Mouse (Mus musculus): Measurements from ENCODE around the gene Gstm3. TPM values are rescaled to one million over a fixed set of nuclear protein-coding genes. Genes with fewer than 3 reads are reported as not detected.

Gene Gstm3
- polyA plus RNA-seq, 1 experiment, result 31.6 TPM

- Histone ChIP-seq H3K27me3 (ENCODE audit: control insufficient read depth, insufficient read depth, low read length, poor library complexity, severe bottlenecking) (no peaks in the 10 kb centered on the region), H3K9ac (ENCODE audit: low read depth, poor library complexity, severe bottlenecking) (no peak overlapping the region), H3K27ac (ENCODE audit: insufficient read depth, low read length) (no peak overlapping the region), H3K4me3 (ENCODE audit: low read depth, low read length) (no peak overlapping the region), H3K4me1 (ENCODE audit: control insufficient read depth, insufficient read depth, low read length) (no peaks in the 10 kb centered on the region), H3K9me3 (replicated peaks; ENCODE audit: control insufficient read depth, insufficient read depth, low read length, poor library complexity, severe bottlenecking) (no peaks in the 10 kb centered on the region), H3K36me3 (ENCODE audit: control insufficient read depth, insufficient read depth, low read length, poor library complexity, severe bottlenecking) (no peaks in the 10 kb centered on the region)
- TF ChIP-seq POLR2A (IDR thresholded peaks at IDR 0.05; ENCODE audit: insufficient read depth, low read length) (no peak), CTCF (IDR thresholded peaks at IDR 0.05; ENCODE audit: low read depth, low read length) (no peak), EP300 (IDR thresholded peaks at IDR 0.05; ENCODE audit: insufficient read depth, low read depth, low read length) (no peak)
Measured at GRCm38 (mm10) chr3:107940524-107940923, 28.6 kb downstream of the Gstm3 start.

GRCm38 (mm10) chr3:107939830-107940229 is 29.3 kb downstream of the Gstm3 start:
- no peak overlapping the region for H3K4me3 ChIP-seq (ENCODE audit: low read depth, low read length)
- H3K9ac ChIP-seq (ENCODE audit: low read depth, poor library complexity, severe bottlenecking), result no peak overlapping the region
- H3K4me1 ChIP-seq (ENCODE audit: control insufficient read depth, insufficient read depth, low read length), result no peaks in the 10 kb centered on the region
- no peak overlapping the region for H3K27ac ChIP-seq (ENCODE audit: insufficient read depth, low read length)
- no peaks in the 10 kb centered on the region for H3K36me3 ChIP-seq (ENCODE audit: control insufficient read depth, insufficient read depth, low read length, poor library complexity, severe bottlenecking)
- H3K9me3 ChIP-seq (replicated peaks; ENCODE audit: control insufficient read depth, insufficient read depth, low read length, poor library complexity, severe bottlenecking), result no peaks in the 10 kb centered on the region
- no peak for TF ChIP-seq EP300 (IDR thresholded peaks at IDR 0.05; ENCODE audit: insufficient read depth, low read depth, low read length)
- no peak for TF ChIP-seq CTCF (IDR thresholded peaks at IDR 0.05; ENCODE audit: low read depth, low read length)
- TF ChIP-seq POLR2A (IDR thresholded peaks at IDR 0.05; ENCODE audit: insufficient read depth, low read length), result no peak
- no peaks in the 10 kb centered on the region for H3K27me3 ChIP-seq (ENCODE audit: control insufficient read depth, insufficient read depth, low read length, poor library complexity, severe bottlenecking)

GRCm38 (mm10) chr3:107939403-107939802 is 29.7 kb downstream of the Gstm3 start:
- H3K4me1 ChIP-seq (ENCODE audit: control insufficient read depth, insufficient read depth, low read length), result no peaks in the 10 kb centered on the region
- H3K4me3 ChIP-seq (ENCODE audit: low read depth, low read length), result no peak overlapping the region
- H3K9me3 ChIP-seq (replicated peaks; ENCODE audit: control insufficient read depth, insufficient read depth, low read length, poor library complexity, severe bottlenecking), result no peaks in the 10 kb centered on the region
- no peaks in the 10 kb centered on the region for H3K36me3 ChIP-seq (ENCODE audit: control insufficient read depth, insufficient read depth, low read length, poor library complexity, severe bottlenecking)
- no peaks in the 10 kb centered on the region for H3K27me3 ChIP-seq (ENCODE audit: control insufficient read depth, insufficient read depth, low read length, poor library complexity, severe bottlenecking)
- no peak for TF ChIP-seq POLR2A (IDR thresholded peaks at IDR 0.05; ENCODE audit: insufficient read depth, low read length)
- TF ChIP-seq CTCF (IDR thresholded peaks at IDR 0.05; ENCODE audit: low read depth, low read length), result peak; percentile 96
- TF ChIP-seq EP300 (IDR thresholded peaks at IDR 0.05; ENCODE audit: insufficient read depth, low read depth, low read length), result 0 out of 2 replicates have a peak, but pooled peaks have one; percentile 35
- H3K9ac ChIP-seq (ENCODE audit: low read depth, poor library complexity, severe bottlenecking), result no peak overlapping the region
- no peak overlapping the region for H3K27ac ChIP-seq (ENCODE audit: insufficient read depth, low read length)

- Histone ChIP-seq H3K9ac (ENCODE audit: low read depth, poor library complexity, severe bottlenecking) (no peak overlapping the region), H3K4me1 (ENCODE audit: control insufficient read depth, insufficient read depth, low read length) (no peaks in the 10 kb centered on the region), H3K27me3 (ENCODE audit: control insufficient read depth, insufficient read depth, low read length, poor library complexity, severe bottlenecking) (no peaks in the 10 kb centered on the region), H3K27ac (ENCODE audit: insufficient read depth, low read length) (no peak overlapping the region), H3K36me3 (ENCODE audit: control insufficient read depth, insufficient read depth, low read length, poor library complexity, severe bottlenecking) (no peaks in the 10 kb centered on the region), H3K9me3 (replicated peaks; ENCODE audit: control insufficient read depth, insufficient read depth, low read length, poor library complexity, severe bottlenecking) (no peaks in the 10 kb centered on the region), H3K4me3 (ENCODE audit: low read depth, low read length) (no peak overlapping the region)
- TF ChIP-seq POLR2A (IDR thresholded peaks at IDR 0.05; ENCODE audit: insufficient read depth, low read length) (no peak), EP300 (IDR thresholded peaks at IDR 0.05; ENCODE audit: insufficient read depth, low read depth, low read length) (no peak), CTCF (IDR thresholded peaks at IDR 0.05; ENCODE audit: low read depth, low read length) (no peak)
Measured at GRCm38 (mm10) chr3:107935888-107936287, 33.2 kb downstream of the Gstm3 start.

- Histone ChIP-seq H3K4me3 (ENCODE audit: low read depth, low read length) (no peak overlapping the region), H3K9me3 (replicated peaks; ENCODE audit: control insufficient read depth, insufficient read depth, low read length, poor library complexity, severe bottlenecking) (no peaks in the 10 kb centered on the region), H3K27ac (ENCODE audit: insufficient read depth, low read length) (no peak overlapping the region), H3K36me3 (ENCODE audit: control insufficient read depth, insufficient read depth, low read length, poor library complexity, severe bottlenecking) (no peaks in the 10 kb centered on the region), H3K4me1 (ENCODE audit: control insufficient read depth, insufficient read depth, low read length) (no peaks in the 10 kb centered on the region), H3K9ac (ENCODE audit: low read depth, poor library complexity, severe bottlenecking) (no peak overlapping the region), H3K27me3 (ENCODE audit: control insufficient read depth, insufficient read depth, low read length, poor library complexity, severe bottlenecking) (no peaks in the 10 kb centered on the region)
- no peak for TF ChIP-seq EP300 (IDR thresholded peaks at IDR 0.05; ENCODE audit: insufficient read depth, low read depth, low read length)
- TF ChIP-seq CTCF (IDR thresholded peaks at IDR 0.05; ENCODE audit: low read depth, low read length), result no peak
Measured at GRCm38 (mm10) chr3:107935268-107935667, 33.8 kb downstream of the Gstm3 start.

GRCm38 (mm10) chr3:107932128-107932527 is 37.0 kb downstream of the Gstm3 start:
- Histone ChIP-seq H3K9ac (ENCODE audit: low read depth, poor library complexity, severe bottlenecking) (no peak overlapping the region), H3K4me3 (ENCODE audit: low read depth, low read length) (no peak overlapping the region), H3K27ac (ENCODE audit: insufficient read depth, low read length) (no peak overlapping the region), H3K9me3 (replicated peaks; ENCODE audit: control insufficient read depth, insufficient read depth, low read length, poor library complexity, severe bottlenecking) (no peaks in the 10 kb centered on the region), H3K27me3 (ENCODE audit: control insufficient read depth, insufficient read depth, low read length, poor library complexity, severe bottlenecking) (no peaks in the 10 kb centered on the region), H3K36me3 (ENCODE audit: control insufficient read depth, insufficient read depth, low read length, poor library complexity, severe bottlenecking) (no peaks in the 10 kb centered on the region), H3K4me1 (ENCODE audit: control insufficient read depth, insufficient read depth, low read length) (no peaks in the 10 kb centered on the region)
- no peak for TF ChIP-seq CTCF (IDR thresholded peaks at IDR 0.05; ENCODE audit: low read depth, low read length)
- TF ChIP-seq EP300 (IDR thresholded peaks at IDR 0.05; ENCODE audit: insufficient read depth, low read depth, low read length), result no peak
- no peak for TF ChIP-seq POLR2A (IDR thresholded peaks at IDR 0.05; ENCODE audit: insufficient read depth, low read length)
